Mouse (Mus musculus) C2C12 (cell line): Measurements from ENCODE around the gene Hspbp1.

ENCODE experiments used
- CTCF ChIP-seq: IDR thresholded peaks from one replicate; pipeline ENCODE4 v1.5.1; 2011; ENCODE audit not compliant: control insufficient read depth, insufficient read depth, insufficient read length
- MYOD1 ChIP-seq: IDR thresholded peaks from one replicate; pipeline ENCODE4 v1.6.1; 2011; ENCODE audit warnings: low read depth; ENCODE audit not compliant: control insufficient read depth, insufficient read length
- MYOG ChIP-seq: IDR thresholded peaks from one replicate; pipeline ENCODE4 v1.6.1; 2011; ENCODE audit not compliant: control insufficient read depth, insufficient read length; ENCODE audit errors: extremely low read depth

GRCm38 (mm10) chr7:4629586-4629985 is 55.3 kb downstream of the Hspbp1 start:
- TF ChIP-seq CTCF (no peak), MYOD1 (no peak), MYOG (no peak)
